Mouse (Mus musculus): ENCODE results near the gene Bicra.

GRCm38 (mm10) chr7:15950008-15950407 lies 97.7 kb downstream of the Bicra start:
- TF ChIP-seq CTCF (IDR thresholded peaks at IDR 0.05; ENCODE audit: insufficient read depth, low read length) (no peak), POLR2A (IDR thresholded peaks at IDR 0.05; ENCODE audit: borderline replicate concordance, extremely low read depth, low read depth, low read length) (no peak)

Data from lung, adult 2 months (tissue).